Mouse (Mus musculus): ENCODE data around the gene Acer3.

The Acer3 gene

GRCm38 (mm10) chr7:98158481-98158880 lies 162.5 kb downstream of the Acer3 start:
- intact Hi-C loops (cut with DNase I): loop anchor here (5.0 kb wide), 1 partner anchor 34 kb away; no protein-coding TSS in a partner anchor

GRCm38 (mm10) chr7:98157636-98158332 lies 163.2 kb downstream of the Acer3 start:
- intact Hi-C loops (cut with DNase I): loop anchor here (5.0 kb wide), 1 partner anchor 35 kb away; no protein-coding TSS in a partner anchor
